Mouse (Mus musculus): ENCODE results near the gene Cnih3. TPM values are rescaled to one million over a fixed set of nuclear protein-coding genes. Genes with fewer than 3 reads are reported as not detected.
A peak's percentile ranks its signal among the peaks of the same experiment; 100 is the strongest.

The Cnih3 gene
- total RNA-seq, 2 experiments from 2014 or later, result 73.8 to 96.1 TPM

DNA sequence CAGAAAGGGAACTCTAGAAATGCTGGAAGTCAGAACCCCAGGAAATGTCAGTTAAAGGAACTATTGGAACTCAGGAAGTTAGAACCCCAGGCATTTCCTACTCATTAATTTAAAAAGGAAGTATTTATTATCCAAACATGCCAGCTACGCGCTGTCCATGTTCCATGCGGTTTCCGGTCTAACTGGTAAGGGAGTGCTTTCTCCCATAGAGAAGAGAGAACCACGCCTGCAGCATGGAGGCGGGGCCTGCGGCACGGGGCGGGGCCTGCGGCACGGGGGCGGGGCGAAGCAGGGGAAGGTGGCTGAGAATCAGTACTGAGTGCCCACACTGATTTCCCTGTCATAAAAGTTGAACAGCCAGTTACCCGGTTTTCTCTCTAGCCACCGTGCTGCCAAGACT lies 6.9 kb upstream of the Cnih3 start:
- DNase-seq (ENCODE audit: low spot score in 2 of 2), result no peak

DNA sequence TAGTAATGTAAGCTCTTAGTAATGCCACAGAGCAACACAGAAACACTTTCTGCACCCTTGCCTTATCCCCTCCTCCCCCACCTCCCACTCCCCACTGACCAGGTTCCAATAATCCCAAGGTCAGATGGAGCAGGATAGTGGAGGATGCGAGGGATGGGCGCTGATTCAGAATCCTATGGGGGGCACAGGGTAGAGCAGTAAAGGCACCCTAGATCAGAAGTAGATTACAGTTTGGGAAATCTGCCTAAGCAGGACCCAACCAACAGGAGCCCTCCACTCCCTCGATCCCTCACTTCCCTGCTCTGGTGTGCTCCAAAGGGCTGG lies 423 bp upstream of the Cnih3 start:
- no peak for DNase-seq (ENCODE audit: low spot score in 2 of 2)

DNA sequence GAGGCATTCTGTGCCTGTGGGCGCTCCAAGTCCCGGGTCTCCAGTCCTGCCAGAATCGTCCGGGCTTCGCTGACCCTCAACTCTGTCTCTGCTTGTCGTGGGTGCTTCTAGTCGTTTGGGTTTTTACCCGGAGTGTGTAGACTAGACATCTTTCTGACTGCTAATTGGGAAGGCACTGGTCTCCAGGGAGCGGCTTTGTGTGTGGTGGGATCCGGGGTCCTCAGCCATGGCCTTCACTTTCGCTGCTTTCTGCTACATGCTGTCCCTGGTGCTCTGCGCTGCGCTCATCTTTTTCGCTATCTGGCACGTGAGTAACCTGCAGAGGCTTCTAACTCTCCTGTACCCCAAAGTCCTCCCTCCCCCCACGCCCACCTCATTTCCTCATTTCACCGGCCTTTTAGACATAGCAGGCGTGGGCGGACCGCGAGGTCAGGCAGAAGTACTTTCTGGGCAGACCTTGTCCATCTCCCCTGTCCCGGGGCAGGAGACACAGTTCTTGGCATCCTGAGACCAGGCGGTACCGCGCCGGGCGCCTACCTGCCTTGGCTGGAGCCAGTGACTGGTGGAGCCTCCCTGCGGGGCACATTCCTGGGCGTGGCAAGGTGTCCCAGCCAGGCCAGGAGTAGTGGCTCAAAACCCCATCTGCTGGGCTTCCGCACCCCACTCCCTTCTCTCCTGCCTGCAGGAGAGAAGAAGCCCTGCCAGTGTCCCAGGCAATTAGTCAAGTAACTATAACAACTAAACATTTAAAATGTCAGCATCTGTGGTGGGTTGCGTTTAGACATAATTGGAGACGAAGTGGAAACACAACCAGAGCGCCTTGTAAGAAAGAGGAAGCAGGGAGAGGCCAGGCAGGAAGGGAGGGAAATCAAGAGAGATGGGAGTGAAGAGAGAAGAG lies 1.0 kb downstream of the Cnih3 start:
- DNase-seq (ENCODE audit: low spot score in 2 of 2), result no peak

DNA sequence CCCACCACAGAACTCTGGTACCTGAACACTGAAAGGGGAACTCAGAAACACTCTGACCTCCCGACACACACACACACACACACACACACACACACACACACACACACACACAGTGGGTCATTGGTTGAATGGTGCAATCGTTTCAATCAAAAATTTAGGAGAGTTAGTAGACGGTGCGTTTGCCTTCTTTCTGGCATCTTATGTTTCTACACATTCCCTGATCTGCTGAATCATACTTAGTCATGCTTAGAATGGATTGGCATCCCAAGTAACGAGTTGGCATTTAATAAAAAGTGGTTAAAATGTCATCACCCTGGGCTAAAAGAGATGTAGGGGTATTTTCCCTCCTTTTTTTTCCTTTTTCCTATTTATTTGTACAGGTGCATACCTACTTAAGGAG lies 3.3 kb downstream of the Cnih3 start:
- no peak for DNase-seq (ENCODE audit: low spot score in 2 of 2)

DNA sequence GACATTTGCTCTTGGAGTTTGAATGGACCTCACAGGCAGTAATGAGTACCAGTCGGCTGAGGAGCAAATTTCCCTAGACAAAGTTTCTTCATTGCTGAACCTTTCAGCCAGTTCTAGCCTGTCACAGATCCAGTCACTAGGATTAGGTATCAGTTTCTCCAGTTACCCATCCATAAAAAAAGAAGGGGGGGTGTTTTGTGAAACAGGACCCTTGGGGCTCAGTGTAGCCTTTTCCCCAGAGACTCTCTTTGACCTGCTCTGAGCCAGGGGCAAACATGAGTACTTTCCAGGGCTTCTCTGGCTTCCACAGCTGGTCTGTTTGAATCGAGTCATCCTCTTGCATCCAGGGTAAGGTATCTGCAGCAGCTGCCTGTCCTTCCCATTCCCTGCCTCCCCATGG lies 5.4 kb downstream of the Cnih3 start:
- no peak for DNase-seq (ENCODE audit: low spot score in 2 of 2)

DNA sequence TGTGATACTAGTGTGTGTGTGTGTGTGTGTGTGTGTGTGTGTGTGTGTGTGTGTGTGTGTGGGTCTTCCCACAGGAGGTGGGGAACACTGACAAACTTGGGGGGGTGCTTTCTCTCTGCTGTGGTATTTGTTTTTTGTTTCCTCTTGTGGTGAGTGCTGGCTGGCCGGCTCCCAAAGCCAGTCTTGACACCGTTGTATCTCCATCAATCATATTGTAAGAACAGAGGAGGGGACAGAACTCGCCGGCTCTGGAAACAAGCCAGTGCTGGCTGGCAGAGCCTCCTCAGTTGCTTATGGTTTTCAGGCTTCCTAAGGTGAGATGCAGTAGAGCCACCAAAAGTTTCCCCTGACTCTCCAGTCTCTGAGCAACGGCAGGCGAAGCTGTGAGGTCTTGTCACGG lies 6.1 kb downstream of the Cnih3 start:
- DNase-seq (ENCODE audit: low spot score in 2 of 2), result no peak

DNA sequence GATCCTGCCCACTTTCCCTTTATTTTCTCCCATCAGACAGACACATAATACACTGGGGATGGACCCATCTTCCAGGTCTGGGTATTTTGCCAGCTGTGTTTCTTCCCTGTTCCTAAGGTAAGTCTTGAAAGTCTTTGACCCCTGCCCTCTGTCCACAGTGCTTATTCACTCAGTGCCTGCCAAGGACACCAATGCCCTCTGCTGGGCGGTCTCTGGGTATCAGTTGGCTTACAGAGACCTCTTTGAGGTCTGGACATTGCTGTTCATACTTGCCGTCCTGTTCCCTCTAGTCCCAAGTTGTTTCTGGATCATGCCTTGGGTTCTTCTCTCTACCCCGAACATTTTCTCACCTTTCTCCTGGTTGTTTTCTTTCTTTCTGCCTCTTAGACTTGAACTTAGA lies 8.3 kb downstream of the Cnih3 start:
- no peak for DNase-seq (ENCODE audit: low spot score in 2 of 2)

DNA sequence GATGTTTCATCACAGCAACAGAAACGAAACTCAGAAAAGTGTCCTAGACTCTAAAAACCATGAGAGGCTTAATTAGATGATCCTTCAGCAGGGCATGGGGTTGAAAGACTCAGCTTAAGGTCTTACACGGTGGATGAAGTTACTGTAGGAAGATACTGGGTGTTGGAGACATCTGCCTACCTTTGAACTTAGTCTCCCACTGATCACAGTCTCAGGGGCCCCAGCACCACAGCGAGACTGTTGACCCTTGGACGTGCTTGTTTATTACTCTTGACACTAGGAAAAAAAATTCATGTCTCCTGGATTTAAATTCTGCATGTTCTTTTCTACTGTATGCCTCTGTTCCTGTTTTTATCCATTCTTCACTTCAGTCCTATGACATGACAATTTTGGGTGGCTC lies 11.6 kb downstream of the Cnih3 start:
- DNase-seq (ENCODE audit: low spot score in 2 of 2), result no peak

DNA sequence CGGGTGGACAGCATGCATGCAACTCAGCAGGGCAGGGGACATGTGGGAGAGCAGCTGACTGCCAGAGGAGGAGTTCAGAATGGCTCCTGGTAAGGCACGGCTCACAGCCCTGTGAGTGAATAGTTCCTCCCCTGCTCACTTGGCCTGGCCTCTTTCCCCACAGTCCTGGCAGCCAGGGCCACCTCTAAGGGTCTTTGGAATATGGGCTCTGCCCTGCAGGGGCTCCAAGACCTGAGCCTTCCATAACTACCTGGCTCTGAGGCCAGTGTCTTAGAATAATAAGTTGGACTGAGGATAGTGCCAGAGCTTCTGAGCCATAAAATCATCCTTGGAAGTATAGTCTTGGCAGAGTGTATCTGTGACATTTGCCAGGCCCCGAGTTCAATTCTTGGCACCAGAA lies 12.9 kb downstream of the Cnih3 start:
- DNase-seq (ENCODE audit: low spot score in 2 of 2), result no peak

DNA sequence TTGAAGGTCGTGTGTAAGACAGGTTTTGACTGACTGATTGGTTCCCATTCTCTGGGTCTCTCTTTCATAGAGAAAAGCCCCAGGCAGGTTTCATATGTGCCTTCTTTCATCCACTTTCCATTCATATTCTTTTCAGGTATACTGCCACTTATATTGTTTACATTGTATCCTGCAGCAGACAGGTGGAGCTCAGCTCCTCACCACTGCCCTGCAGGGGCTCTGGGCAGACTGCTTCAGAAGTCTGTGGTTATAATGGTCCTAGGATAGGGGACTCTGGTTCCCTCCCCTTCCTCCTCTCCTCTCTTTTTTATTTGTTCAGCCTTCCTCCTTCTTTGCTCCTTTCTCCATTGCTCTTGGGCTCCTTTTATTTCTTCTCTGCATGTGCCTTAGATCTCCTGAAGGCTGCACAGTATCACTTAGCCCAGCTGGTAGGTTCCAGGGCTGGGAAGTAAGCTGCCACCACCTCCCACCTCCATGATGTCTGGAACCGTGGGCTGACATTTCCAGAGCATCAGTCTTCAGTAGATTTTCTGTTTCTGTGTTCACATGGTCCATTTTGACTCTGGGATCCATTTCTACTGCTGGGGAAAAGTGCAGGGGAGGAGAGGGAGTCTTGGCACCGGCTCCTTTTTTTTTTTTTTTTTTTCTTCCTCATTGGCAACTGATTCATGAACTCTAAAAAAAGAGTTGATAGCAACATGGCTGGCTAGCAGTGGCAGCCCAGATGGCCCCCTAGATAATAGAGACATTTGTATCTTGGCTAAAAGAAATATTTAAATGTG lies 16.6 kb downstream of the Cnih3 start:
- peak; percentile 59 to 82 for DNase-seq (ENCODE audit: low spot score in 2 of 2)

DNA sequence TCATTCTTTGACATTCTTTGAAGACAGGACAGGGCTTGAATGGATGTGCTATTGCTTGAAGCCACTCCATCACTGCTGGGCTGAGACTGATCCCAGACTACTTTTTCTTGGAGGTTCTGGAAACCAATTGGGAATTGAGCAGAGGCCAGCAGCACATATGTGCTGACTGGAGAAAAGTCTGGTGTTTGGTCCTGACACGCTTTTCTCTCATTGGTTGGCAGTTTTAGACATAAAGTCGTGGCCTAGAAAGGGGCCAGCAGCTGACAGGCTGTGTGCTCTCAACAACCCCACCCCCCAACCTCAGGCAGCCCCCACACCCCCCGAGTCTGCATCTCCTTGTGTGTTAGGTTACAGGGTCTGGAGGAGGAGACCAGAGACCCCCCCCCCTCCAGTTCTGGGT lies 17.9 kb downstream of the Cnih3 start:
- peak; percentile 36 to 51 for DNase-seq (ENCODE audit: low spot score in 2 of 2)

DNA sequence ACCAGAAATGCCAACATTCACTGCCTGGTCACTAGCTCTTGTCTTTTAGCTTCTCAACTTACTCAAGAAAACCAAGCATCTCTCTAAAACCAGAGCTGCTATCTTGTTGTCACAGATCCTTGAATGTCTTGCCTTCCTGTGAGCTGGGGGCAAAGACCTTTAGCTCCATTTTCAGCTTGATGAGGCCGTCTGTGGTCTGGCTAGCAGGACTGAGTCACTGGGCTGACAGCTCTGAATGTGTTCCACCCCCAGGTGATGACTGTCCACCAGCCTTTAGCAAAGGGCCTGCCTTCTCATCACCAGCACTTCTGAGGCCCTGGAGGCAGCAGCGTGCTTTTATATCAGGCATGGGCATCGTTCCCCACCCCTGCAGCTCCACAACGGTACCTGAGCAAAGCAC lies 18.8 kb downstream of the Cnih3 start:
- no peak for DNase-seq (ENCODE audit: low spot score in 2 of 2)

DNA sequence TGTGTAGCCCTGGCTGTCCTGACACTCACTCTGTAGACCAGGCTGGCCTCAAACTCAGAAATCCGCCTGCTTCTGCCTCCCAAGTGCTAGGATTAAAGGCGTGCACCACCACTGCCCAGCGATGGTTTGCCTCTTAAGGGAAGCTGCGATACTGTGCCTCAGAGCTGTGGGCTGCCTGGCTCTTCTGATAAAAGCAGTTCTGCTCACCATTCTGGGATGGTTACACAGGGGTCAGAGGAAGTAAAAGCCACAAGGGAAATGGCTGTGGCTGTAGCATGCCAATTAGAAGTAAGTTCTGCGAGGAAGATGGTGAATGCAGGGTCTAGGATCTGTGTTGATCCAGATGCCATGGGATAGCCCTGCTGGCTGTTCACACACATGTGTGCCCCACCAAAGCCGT lies 19.9 kb downstream of the Cnih3 start:
- no peak for DNase-seq (ENCODE audit: low spot score in 2 of 2)

DNA sequence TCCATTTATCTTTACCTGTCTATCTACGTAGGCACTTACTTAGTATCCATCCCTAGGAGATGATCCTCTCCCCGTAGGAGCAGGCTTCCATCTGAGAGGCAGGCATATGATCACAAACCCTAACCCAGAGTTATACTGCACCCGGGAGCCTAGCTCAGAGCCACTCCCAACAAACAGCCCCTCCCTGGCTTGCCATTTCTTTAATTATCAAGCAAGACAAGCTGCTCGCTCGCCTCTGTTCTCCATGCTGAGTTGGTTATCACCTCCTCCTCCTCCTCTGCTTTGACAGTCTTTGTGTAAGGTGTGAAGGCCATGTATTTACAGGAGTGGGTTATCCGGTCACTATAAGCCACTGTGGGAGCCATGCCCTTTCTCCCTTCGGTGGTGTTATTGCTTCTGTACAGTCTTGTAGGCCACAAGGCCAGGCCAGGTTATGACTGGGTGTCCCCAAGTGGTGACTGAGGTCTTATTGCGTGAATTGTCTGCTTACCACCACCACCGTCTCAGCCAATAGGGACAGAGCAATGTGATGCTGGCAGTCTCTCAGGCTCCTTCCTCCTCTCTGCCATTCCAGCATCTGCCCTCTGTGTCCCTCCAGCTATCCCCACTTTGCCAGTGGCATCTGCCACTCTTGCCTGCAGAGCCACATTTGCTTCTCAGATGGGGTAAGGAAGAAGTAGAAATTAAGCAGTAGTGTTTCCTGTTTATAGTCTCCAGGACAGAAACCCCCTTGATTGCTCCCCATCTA lies 22.4 kb downstream of the Cnih3 start:
- no peak for DNase-seq (ENCODE audit: low spot score in 2 of 2)

DNA sequence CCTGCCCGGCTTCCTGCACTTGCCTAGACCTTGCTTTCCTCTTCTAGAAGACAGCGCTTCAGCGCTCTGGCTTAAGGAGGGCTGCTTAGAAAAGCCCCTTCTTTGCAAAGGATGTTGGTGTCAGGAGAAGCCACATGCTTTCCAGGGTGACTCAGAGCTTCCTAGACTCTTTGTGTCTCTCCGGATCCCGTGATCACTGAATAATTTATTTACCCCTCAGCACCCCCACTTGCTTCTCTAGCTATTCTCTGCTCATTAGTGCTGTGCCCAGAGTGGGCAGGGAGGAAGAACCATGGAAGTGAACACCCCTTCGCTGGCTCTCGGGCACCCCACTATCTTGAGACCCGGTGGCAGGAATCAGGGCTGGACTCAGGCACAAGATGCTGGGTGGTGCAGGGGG lies 24.0 kb downstream of the Cnih3 start:
- DNase-seq (ENCODE audit: low spot score in 2 of 2), result no peak

DNA sequence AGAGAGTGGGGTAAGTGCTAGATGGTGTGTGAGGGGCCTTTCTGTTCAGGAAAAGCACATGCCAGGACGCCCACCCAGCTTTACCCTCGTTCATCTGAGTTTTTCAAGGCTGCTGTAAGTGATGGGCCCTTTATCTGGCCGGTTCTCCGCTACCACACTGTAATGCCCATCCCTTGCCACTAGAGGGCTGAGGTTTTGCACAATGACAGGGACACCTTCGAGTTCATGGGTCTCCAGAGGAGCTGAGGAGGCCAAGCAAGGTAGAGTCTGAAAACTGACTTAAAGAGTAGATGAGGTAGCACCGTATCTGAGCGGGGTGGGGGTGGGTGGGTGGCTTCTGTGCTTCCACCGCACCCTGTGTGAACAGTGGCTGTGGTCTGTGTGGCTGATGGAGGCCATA lies 27.2 kb downstream of the Cnih3 start:
- peak; percentile 34 to 39 for DNase-seq (ENCODE audit: low spot score in 2 of 2)

DNA sequence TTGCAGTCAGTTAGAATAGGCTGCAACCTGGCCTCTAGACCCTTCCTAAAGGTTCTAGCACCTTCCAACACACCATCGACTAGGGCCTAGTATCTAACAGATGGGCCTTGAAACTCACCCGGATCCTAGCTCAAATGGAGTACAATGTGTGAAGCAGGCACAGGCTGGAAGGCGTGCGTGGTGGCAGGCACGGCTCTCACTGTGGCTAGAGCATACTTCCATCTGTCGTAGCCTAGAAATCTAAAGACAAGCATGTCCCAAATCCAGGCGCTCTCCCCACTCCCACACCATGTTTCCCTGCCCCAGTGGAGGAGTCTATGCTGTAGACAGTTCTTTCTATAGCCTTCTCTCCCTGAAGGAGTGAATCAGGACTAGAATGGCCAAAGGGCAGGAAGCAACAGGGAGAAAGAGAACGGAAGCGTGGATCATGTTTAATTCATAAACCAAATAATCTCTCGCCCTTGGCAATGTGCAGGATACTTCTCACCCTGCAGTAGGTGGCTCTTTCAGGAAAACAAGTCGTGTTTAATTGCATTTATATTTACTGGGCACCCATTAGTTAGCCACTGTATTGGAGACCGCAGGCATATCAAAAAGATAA lies 29.1 kb downstream of the Cnih3 start:
- peak; percentile 59 to 80 for DNase-seq (ENCODE audit: low spot score in 2 of 2)

DNA sequence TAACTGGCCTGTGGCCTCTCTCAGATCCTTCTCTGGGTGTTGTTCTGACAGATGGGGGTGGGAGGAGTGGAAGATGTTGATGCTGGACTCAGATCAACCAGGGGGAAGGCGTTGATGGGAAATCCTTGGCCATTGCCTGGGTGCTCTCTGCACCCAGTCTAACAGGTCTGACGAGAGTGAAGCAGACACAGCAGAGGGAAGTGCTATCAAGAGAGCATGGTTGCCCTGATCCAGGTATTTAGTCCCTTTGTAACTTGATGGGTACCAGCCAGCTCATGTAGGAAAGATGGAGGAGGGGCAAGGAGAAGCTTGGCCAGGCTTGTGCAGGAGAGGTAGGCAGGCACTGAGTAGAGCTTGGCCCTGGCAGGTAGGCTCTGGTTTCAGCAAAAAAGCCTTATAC lies 36.8 kb downstream of the Cnih3 start:
- DNase-seq (ENCODE audit: low spot score in 2 of 2), result no peak

DNA sequence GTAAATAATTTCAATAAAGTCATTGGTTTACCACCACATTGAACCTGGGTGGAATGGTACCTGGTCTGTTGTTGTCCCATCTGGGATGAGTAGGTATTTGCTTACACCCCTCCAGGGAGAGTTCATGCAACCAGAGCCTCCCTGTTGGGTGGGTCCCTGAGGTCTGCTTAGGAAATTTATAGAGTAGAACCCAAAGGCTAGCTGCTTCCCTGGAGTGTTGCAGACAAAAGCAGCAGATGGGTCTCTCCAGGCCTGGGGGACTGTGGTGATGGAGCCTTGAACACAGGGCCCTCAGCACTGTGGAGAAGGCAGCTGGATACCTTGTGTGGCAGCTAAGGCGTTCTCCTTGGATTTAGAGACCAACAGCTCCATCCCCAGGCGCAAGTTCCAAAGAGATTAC lies 40.1 kb downstream of the Cnih3 start:
- DNase-seq (ENCODE audit: low spot score in 2 of 2), result no peak

DNA sequence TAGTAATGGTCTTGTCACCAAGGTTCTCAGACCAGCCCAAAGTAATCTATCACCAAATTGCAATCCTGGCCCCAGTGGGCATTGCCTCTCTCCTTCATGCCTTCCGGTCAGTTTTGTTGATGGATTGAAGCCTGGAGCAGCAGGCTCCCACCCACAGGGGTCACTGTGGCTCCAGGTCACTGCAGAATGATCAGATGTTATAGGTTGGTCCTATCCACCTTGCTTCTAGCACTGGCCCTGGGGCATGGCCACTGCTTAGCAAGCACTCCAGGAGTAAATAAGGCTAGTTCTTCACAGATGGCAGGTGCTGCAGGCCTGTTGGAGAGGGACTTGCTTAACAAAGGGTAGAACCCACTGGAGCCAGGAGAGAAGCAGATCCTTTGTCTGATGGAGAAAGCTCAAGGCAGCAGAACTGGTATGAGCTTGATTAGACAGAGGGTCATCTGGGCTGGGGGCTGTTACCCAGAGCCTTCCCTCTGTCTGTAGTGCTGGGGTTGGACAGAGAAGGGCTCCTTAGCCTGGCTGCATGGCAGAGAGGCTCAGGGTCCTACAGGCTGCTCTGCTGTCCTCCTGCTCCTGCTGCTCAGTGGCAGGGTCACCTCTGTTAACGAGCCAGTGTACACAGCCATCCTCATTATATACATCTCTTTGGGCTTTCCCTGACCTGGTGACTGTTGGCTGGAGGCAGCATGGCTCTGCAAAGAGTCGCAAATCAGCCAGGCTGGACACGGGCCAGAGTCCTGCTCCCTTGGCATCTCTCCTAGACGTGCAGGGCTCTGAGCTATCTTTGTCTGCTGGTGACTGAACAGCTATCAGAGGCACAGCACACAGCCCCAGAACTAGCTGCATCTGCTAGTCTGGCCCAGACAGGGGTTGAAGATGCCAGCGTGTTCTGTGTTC lies 41.1 kb downstream of the Cnih3 start:
- peak; percentile 67 to 69 for DNase-seq (ENCODE audit: low spot score in 2 of 2)

Measured in left cerebral cortex, adult 18-20 months (tissue).